Mouse (Mus musculus) retina, embryonic 14.5 days (tissue): ENCODE data around the gene Slc22a29.
"Not testable (repeated sequence)": the region's sequence is repeated elsewhere in the genome, so short reads cannot be mapped to it uniquely, and the experiment has no call there.

ENCODE experiments used
- DNase-seq: peaks from one replicate; pipeline ENCODE4 v3.0.0-alpha.2; 2015; ENCODE audit warnings: low spot score

Slc22a29 gene

DNA sequence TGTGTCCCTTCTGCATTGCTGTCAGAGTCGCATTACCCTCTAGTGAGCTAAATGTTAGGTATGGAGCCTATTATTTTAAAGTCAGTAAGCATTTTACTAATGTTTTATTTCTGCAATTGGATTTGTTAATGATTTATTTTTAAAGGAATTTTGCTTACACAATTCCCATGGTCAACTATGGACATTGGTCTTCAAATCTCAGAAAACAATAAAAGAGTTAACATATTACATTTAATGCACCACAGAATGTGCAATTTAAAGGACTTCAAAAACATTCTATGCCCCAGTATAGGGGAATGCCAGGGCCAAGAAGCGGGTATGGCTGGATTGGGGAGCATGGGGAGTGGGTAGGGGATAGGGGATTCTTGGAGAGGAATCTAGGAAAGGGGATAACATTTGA is at the start of gene Slc22a29:
Slc22a29 (minus strand) TSS at position 101 of the 400 bp plus-strand sequence.
- no peak for DNase-seq

DNA sequence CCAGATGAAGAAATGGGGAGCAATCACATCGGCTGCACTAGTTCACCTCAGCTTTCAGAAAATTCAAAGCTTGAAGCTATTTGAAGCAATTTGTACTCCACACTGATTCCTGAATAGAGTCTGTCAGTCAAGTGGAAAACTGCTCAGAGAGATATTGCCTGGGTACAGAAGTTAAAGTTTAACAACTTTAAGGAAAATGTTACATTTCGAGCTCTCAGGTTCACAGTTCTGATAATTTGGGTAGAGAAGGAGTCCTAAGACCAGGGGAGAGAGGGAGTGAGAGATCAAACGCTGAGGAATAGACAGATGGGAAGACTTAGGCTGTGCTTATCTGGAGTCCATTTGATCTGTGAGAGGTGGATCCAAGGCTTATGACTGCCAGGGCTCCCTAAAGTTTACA is 46.6 kb upstream of the Slc22a29 start:
- no peak for DNase-seq

GRCm38 (mm10) chr19:8252705-8253037 is 34.0 kb upstream of the Slc22a29 start:
- no peak for DNase-seq

DNA sequence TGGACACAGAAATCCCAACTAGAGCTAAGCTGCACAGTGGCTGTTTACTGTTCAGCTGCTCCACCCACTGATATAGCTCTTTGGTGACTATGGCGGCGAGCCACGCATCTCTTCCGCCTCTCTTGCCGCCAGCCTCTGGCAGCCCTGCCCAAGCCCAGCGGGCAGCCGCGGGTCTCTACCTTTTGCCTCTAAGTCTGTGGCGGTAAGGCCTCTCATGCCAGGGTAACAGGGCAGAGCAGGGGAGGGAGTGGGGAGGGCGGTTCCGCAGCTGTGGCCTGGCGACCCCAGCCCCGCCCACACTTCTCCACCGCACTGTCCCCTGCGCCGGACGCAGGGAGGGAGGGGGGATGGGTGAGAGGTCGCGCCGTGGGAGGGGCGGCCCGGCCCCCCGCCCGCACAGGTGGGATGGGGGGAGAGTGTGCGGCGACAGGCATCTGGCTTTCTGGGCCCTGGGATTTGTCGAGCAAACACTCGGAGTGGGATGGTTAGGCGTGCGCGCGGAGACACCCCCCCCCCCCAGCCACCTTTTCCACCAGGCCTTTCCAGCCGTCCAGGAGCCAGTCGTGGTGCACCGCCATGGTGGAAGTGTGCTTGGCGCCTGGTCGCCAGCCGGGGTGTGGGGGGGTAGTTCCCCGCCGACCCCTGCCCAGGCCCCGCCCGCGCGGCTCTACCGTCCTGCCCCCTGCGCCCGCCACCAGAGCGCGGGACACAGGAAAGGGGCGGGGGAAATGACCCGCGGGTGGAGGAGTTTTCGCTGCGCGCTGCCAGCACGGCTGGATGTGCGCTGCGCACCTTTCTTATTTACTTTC is 33.4 kb upstream of the Slc22a29 start:
- DNase-seq: peak; percentile 52

- DNase-seq: no peak
Measured at GRCm38 (mm10) chr19:8228916-8229315, 10.2 kb upstream of the Slc22a29 start.

DNA sequence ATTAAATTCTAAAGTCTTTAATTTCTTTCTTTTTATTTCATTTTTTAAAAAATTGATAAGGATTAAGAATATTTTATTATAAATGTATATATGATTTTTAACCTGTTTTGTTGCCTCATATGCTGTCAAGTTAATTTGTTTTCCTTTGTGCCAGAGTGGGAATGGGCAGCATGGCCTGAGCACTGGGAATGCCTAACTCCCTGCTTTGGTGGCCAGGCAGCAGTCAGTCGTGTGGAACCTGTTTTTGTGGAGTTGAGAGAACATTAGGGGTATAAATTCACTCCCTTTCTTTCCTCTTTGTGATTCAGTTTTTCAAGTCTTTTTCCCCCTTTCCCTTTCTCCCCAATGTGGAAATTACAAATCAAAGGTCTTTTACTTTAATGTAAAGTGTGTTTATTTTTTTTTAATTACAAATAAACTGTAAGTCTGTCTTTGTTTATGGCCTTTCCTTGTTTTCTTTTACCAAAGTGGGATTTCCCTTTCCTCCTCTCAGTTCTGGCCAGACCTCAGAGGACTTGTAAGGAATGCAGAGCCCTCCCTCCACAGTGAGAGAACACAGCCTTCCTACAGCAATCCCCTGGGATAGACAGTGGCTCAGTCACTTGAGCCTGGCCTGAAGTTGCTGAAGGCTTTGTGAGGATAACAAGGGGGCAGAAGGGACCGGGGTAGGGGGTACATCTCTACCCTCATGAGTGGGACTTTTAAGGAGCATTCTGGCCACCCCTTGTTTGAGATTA is 69.7 kb downstream of the Slc22a29 start:
- no peak for DNase-seq

- DNase-seq: not testable (repeated sequence)
Measured at GRCm38 (mm10) chr19:8142716-8143115, 76.0 kb downstream of the Slc22a29 start.

- not testable (repeated sequence) for DNase-seq
Measured at GRCm38 (mm10) chr19:8134127-8134841, 84.4 kb downstream of the Slc22a29 start.

DNA sequence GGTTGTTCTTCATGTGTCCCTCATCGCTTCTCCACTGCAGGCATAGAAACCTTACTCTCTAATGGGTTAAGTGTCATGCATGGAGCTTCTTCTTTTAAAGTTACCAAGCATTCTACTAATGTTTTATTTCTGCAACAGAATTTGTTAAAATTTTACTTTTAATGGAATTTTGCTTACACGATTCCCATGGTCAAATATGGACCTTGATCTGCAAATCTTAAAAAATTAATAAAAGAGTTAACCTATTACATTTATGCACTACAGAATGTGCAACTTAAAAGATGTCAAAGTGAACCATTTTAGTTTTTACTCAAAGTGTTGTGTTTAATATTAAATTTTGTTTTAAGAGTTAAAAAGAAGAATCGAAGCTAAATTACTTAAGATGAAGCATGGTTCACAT is 86.8 kb downstream of the Slc22a29 start, which contains the start of gene Slc22a28:
Slc22a28 (minus strand) TSS at position 102 of the 400 bp plus-strand sequence.
- not testable (repeated sequence) for DNase-seq
